Mouse (Mus musculus) embryonic fibroblast, embryonic 13.5 days (primary cell): ENCODE measurements around the gene Tmem204.

ENCODE experiments used
- CTCF ChIP-seq: IDR thresholded peaks from 2 replicates; pipeline ENCODE4 v1.5.1; 2011; ENCODE audit warnings: mild to moderate bottlenecking, control low read depth, low read length, moderate library complexity, borderline replicate concordance; ENCODE audit not compliant: insufficient read depth
- POLR2A ChIP-seq: IDR thresholded peaks from 2 replicates; pipeline ENCODE4 v1.6.1; 2011; ENCODE audit warnings: low read depth, mild to moderate bottlenecking, control low read depth, low read length, moderate library complexity

GRCm38 (mm10) chr17:25063261-25063660, 20.1 kb downstream of the Tmem204 start:
- TF ChIP-seq CTCF (no peak), POLR2A (no peak)
